In genomic region chr5:32784726-32785125, GRCm38 (mm10) we compare ENCODE assay signal across 8 mouse cellular contexts. TPM values are rescaled to one million over a fixed set of nuclear protein-coding genes. Genes with fewer than 3 reads are reported as not detected.
DNase-seq lines count a peak whose midpoint lies in the region; ATAC-seq and TF ChIP-seq lines count a peak whose summit lies in the region.

No protein-coding gene starts in this region.

- H3K9ac ChIP-seq in heart, embryonic 11.5 days (ENCODE audit: low read depth, low read length) = peak overlapping the region; percentile 79
- H3K9ac ChIP-seq in forebrain, embryonic 15.5 days (replicated peaks) = peak overlapping the region; percentile 72
- H3K9ac ChIP-seq in liver, postnatal 0 days (replicated peaks) = peak overlapping the region; percentile 51

- H3K27me3 ChIP-seq in heart, embryonic 11.5 days (ENCODE audit: control insufficient read depth, insufficient read depth, low read length) = no peaks in the 10 kb centered on the region
- no peaks in the 10 kb centered on the region for H3K27me3 ChIP-seq in forebrain, embryonic 15.5 days
- H3K27me3 ChIP-seq in liver, postnatal 0 days (ENCODE audit: insufficient read depth, low read length) = no peaks in the 10 kb centered on the region

- peak overlapping the region; percentile 91 for H3K4me3 ChIP-seq in heart, embryonic 11.5 days (ENCODE audit: low read depth, low read length)
- H3K4me3 ChIP-seq in forebrain, embryonic 15.5 days = peak overlapping the region; percentile 89
- peak overlapping the region; percentile 71 for H3K4me3 ChIP-seq in liver, postnatal 0 days (ENCODE audit: low read depth, low read length)

- TF ChIP-seq EP300 in liver, postnatal 0 days (IDR thresholded peaks at IDR 0.05; ENCODE audit: low read depth) = no peak

- DNase-seq in heart, postnatal 10 days = no peak
- DNase-seq in ES-CJ7 (ENCODE audit: low read depth, low spot score) = peak; percentile 14
- no peak for DNase-seq in liver, postnatal 0 days
- no peak for DNase-seq in frontal cortex, postnatal 10 days (ENCODE audit: low spot score in 2 of 2)
- DNase-seq in cerebellum, postnatal 10 days = no peak
- DNase-seq in adrenal gland, postnatal 25 days = no peak

- 18% methylated on average over 5 of the region's 5 CpGs for WGBS in heart, embryonic 11.5 days (ENCODE audit: insufficient replicate concordance)
- WGBS in forebrain, embryonic 15.5 days = 21% methylated on average over 5 of the region's 5 CpGs
- WGBS in liver, postnatal 0 days (ENCODE audit: insufficient replicate concordance) = 18% methylated on average over 5 of the region's 5 CpGs

- H3K9me3 ChIP-seq in heart, embryonic 11.5 days (replicated peaks; ENCODE audit: control insufficient read depth, low read length) = no peaks in the 10 kb centered on the region
- no peaks in the 10 kb centered on the region for H3K9me3 ChIP-seq in forebrain, embryonic 15.5 days
- no peaks in the 10 kb centered on the region for H3K9me3 ChIP-seq in liver, postnatal 0 days (ENCODE audit: low read length)

- peak overlapping the region; percentile 69 for H3K4me2 ChIP-seq in heart, embryonic 11.5 days
- H3K4me2 ChIP-seq in forebrain, embryonic 15.5 days (replicated peaks) = peak overlapping the region; percentile 63
- peak overlapping the region; percentile 71 for H3K4me2 ChIP-seq in liver, postnatal 0 days (ENCODE audit: low read depth, low read length)

- H3K36me3 ChIP-seq in heart, embryonic 11.5 days (ENCODE audit: control insufficient read depth, insufficient read depth, low read length) = peaks cover 3% of the 10 kb centered on the region; the same call in 1 of the 2 replicates
- H3K36me3 ChIP-seq in forebrain, embryonic 15.5 days = peaks cover 6% of the 10 kb centered on the region; the same call in 1 of the 2 replicates
- H3K36me3 ChIP-seq in liver, postnatal 0 days (replicated peaks; ENCODE audit: insufficient read depth, low read length) = peaks cover 6% of the 10 kb centered on the region; the same call in 1 of the 2 replicates

- ATAC-seq in heart, embryonic 11.5 days (replicated peaks; ENCODE audit: insufficient number of reproducible peaks, low FRiP score, low TSS enrichment) = no peak
- ATAC-seq in forebrain, embryonic 15.5 days (replicated peaks) = no peak
- no peak for ATAC-seq in liver, postnatal 0 days

- H3K4me1 ChIP-seq in heart, embryonic 11.5 days (ENCODE audit: control insufficient read depth, insufficient read depth, low read length) = 0 out of 2 replicates have a peak, but pooled peaks cover 2% of the 10 kb centered on the region
- peaks cover 17% of the 10 kb centered on the region for H3K4me1 ChIP-seq in forebrain, embryonic 15.5 days
- peaks cover 8% of the 10 kb centered on the region for H3K4me1 ChIP-seq in liver, postnatal 0 days (ENCODE audit: insufficient read depth)

- intact Hi-C loops in heart, postnatal 10 days (cut with DNase I) = no loop called here

- no peak for TF ChIP-seq CTCF in liver, postnatal 0 days (IDR thresholded peaks at IDR 0.05; ENCODE audit: low read depth)

- H3K27ac ChIP-seq in heart, embryonic 11.5 days (ENCODE audit: low read depth, low read length) = no peak overlapping the region
- peak overlapping the region; percentile 94 for H3K27ac ChIP-seq in forebrain, embryonic 15.5 days (replicated peaks)
- peak overlapping the region; percentile 58 for H3K27ac ChIP-seq in liver, postnatal 0 days (ENCODE audit: low read depth)

RNA-seq across cellular contexts. Expression of gene Pisd, which starts 0.7 kb away (rescaled TPM):
- polyA plus RNA-seq in heart, embryonic 11.5 days (2014; fragmentation: Nextera tagmentation; extraction: Ambion mirVana) = 45.5 and 53.1 TPM in 2 replicates
- total RNA-seq in heart, postnatal 10 days (2021) = 10 to 100 TPM; 32.1 to 36.6 TPM
- polyA plus RNA-seq in forebrain, embryonic 15.5 days (2015; fragmentation: Nextera tagmentation; extraction: Ambion mirVana) = 95.0 and 98.8 TPM in 2 replicates
- 41.4 and 42.2 TPM in 2 replicates for polyA plus RNA-seq in liver, postnatal 0 days (2015; fragmentation: Nextera tagmentation; extraction: Ambion mirVana)
- 60.3 and 60.9 TPM in 2 replicates for total RNA-seq in adrenal gland, postnatal 25 days (2021)

RNA-seq across cellular contexts. Expression of gene Gm20671, which starts 42.2 kb away (rescaled TPM):
- not detected in 2 replicates for polyA plus RNA-seq in heart, embryonic 11.5 days (2014; fragmentation: Nextera tagmentation; extraction: Ambion mirVana)
- total RNA-seq in heart, postnatal 10 days (2021) = under 1 TPM in 1 of 2 experiments, not detected in 1; 0.37 TPM
- polyA plus RNA-seq in forebrain, embryonic 15.5 days (2015; fragmentation: Nextera tagmentation; extraction: Ambion mirVana) = not detected in 2 replicates
- polyA plus RNA-seq in liver, postnatal 0 days (2015; fragmentation: Nextera tagmentation; extraction: Ambion mirVana) = not detected in 2 replicates
- total RNA-seq in adrenal gland, postnatal 25 days (2021) = not detected in 2 replicates
